Mouse (Mus musculus): ENCODE results near the gene Tmem30a. TPM values are rescaled to one million over a fixed set of nuclear protein-coding genes. Genes with fewer than 3 reads are reported as not detected.

Gene Tmem30a
- total and polyA plus RNA-seq, 3 experiments: 49.5 to 81.2 (median 77.6) TPM

DNA sequence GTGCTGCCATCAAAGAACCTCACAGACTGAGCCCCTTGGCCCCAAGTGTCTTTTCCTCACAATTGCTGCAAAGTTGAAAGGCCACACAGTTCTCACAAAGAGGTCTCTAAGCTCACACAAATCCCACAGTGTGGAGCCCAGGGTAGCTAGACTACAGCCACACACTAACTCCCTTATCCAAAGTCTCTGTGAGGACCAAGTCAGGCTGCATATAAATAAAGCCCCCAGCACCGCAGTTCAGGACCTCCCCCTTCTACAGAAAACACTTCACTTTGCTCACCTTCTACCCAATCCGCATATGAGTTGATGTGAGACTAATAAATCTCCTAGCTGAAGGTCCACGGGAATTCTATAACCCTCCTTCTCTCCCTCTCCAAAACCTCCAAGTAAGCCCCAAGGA is 8.9 kb downstream of the Tmem30a start:
- TF ChIP-seq GATA2 (IDR thresholded peaks at IDR 0.05; ENCODE audit: borderline replicate concordance, low read depth, low read length) (no peak), CTCF (IDR thresholded peaks at IDR 0.05; ENCODE audit: low read depth, low read length) (no peak), GATA1 (IDR thresholded peaks at IDR 0.05; ENCODE audit: borderline replicate concordance, low read length) (no peak), POLR2AphosphoS5 (IDR thresholded peaks at IDR 0.05; ENCODE audit: insufficient replicate concordance, low read depth, low read length) (no peak), TAL1 (conservative IDR thresholded peaks at IDR 0.05; ENCODE audit: low read depth, low read length) (no peak)
- peaks cover 5% of the 10 kb centered on the region; the same call in 1 of the 2 replicates for H3K4me1 ChIP-seq (ENCODE audit: insufficient read depth, low read depth, low read length)
- H3K9me3 ChIP-seq (replicated peaks): no peaks in the 10 kb centered on the region
- H3K4me3 ChIP-seq (ENCODE audit: low read depth, low read length): no peak overlapping the region
- peaks cover 9% of the 10 kb centered on the region for H3K36me3 ChIP-seq (replicated peaks)
- no peak for ATAC-seq (ENCODE audit: extremely low read depth, insufficient number of reproducible peaks, low FRiP score, poor library complexity, severe bottlenecking)
- no peak for DNase-seq (ENCODE audit: low spot score)
- no peaks in the 10 kb centered on the region for H3K27me3 ChIP-seq (ENCODE audit: insufficient read depth, low read length)

DNA sequence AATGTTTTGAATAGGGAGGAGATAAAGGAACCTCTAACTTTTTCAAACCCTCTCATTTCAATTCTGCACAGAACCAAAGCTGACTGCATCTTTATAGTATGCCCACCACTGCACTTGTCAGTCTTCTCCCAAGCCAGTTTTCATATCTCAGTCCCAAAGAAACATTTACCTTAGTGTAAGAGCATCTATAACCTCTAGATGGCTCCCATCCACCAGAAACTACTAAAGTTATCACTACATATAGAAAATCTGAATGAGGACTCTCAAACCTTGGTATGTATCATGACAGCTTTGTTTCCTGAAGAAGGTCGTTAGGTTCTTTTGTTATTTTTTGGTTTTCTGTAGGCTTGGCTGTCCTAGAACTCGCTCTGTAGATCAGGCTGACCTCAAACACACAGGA is 14.0 kb downstream of the Tmem30a start:
- Histone ChIP-seq H3K4me1 (ENCODE audit: insufficient read depth, low read depth, low read length) (0 out of 2 replicates have a peak, but pooled peaks cover 3% of the 10 kb centered on the region), H3K36me3 (replicated peaks) (peaks cover 20% of the 10 kb centered on the region), H3K9me3 (replicated peaks) (no peaks in the 10 kb centered on the region), H3K27me3 (ENCODE audit: insufficient read depth, low read length) (no peaks in the 10 kb centered on the region), H3K4me3 (ENCODE audit: low read depth, low read length) (no peak overlapping the region)
- TF ChIP-seq TAL1 (conservative IDR thresholded peaks at IDR 0.05; ENCODE audit: low read depth, low read length) (no peak), CTCF (IDR thresholded peaks at IDR 0.05; ENCODE audit: low read depth, low read length) (no peak), GATA1 (IDR thresholded peaks at IDR 0.05; ENCODE audit: borderline replicate concordance, low read length) (no peak), POLR2AphosphoS5 (IDR thresholded peaks at IDR 0.05; ENCODE audit: insufficient replicate concordance, low read depth, low read length) (no peak), GATA2 (IDR thresholded peaks at IDR 0.05; ENCODE audit: borderline replicate concordance, low read depth, low read length) (no peak)
- DNase-seq (ENCODE audit: low spot score): no peak
- no peak for ATAC-seq (ENCODE audit: extremely low read depth, insufficient number of reproducible peaks, low FRiP score, poor library complexity, severe bottlenecking)

DNA sequence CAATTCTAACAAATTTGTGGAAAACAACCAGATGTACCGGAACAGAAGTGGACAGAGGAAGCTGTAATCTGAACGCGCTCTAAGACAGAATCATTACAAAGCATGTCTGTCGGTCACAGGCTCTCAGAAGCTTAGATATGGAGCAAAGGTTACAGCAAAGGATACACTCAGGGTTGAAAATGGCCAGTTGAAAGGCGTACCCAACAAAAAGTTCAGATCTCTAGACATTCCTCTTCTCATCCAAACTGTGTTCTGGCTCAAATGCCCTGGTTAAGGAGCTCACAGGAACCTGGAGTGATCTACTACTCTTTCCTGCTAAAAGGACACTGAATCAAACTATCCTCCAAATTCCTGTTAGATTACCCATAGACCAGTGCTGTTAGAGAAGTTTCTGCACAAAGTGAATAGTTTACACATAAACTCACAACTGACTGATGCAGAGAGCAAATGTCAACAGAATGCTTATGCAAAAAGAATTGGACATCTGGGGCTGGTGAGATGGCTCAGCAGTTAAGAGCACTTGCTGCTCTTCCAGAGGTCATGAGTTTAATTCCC is 26.2 kb downstream of the Tmem30a start:
- no peak for TF ChIP-seq GATA2 (IDR thresholded peaks at IDR 0.05; ENCODE audit: borderline replicate concordance, low read depth, low read length)
- TF ChIP-seq GATA1 (IDR thresholded peaks at IDR 0.05; ENCODE audit: borderline replicate concordance, low read length): no peak
- no peak for TF ChIP-seq CTCF (IDR thresholded peaks at IDR 0.05; ENCODE audit: low read depth, low read length)
- no peak for TF ChIP-seq POLR2AphosphoS5 (IDR thresholded peaks at IDR 0.05; ENCODE audit: insufficient replicate concordance, low read depth, low read length)
- no peak for TF ChIP-seq TAL1 (conservative IDR thresholded peaks at IDR 0.05; ENCODE audit: low read depth, low read length)

DNA sequence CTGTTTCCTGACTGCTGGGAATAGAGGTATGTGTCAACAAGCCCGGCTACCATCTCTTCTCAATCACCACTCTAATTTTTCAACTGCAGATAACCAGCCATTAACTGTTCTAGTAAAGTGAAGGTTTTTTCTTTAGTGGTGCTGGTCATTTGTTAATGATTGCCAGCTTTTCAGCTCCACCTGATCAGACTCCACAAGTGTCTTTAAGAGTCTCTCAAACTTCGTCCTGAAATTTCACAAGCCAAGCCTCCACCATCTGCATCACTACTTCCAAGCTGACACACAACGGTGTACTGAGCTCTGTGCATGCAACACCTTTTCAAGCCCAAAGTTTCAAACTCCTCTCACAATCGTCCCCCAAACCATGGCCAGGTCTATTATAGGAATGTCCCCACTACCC is 28.0 kb downstream of the Tmem30a start:
- no peaks in the 10 kb centered on the region for H3K27me3 ChIP-seq (ENCODE audit: insufficient read depth, low read length)
- TF ChIP-seq GATA2 (IDR thresholded peaks at IDR 0.05; ENCODE audit: borderline replicate concordance, low read depth, low read length): no peak
- TF ChIP-seq POLR2AphosphoS5 (IDR thresholded peaks at IDR 0.05; ENCODE audit: insufficient replicate concordance, low read depth, low read length): no peak
- no peak for TF ChIP-seq GATA1 (IDR thresholded peaks at IDR 0.05; ENCODE audit: borderline replicate concordance, low read length)
- TF ChIP-seq CTCF (IDR thresholded peaks at IDR 0.05; ENCODE audit: low read depth, low read length): no peak
- no peak for TF ChIP-seq TAL1 (conservative IDR thresholded peaks at IDR 0.05; ENCODE audit: low read depth, low read length)
- no peaks in the 10 kb centered on the region for H3K9me3 ChIP-seq (replicated peaks)
- no peak overlapping the region for H3K4me3 ChIP-seq (ENCODE audit: low read depth, low read length)
- DNase-seq (ENCODE audit: low spot score) (no peak), ATAC-seq (ENCODE audit: extremely low read depth, insufficient number of reproducible peaks, low FRiP score, poor library complexity, severe bottlenecking) (no peak)
- H3K36me3 ChIP-seq (replicated peaks): peaks cover 6% of the 10 kb centered on the region
- peaks cover 2% of the 10 kb centered on the region for H3K4me1 ChIP-seq (ENCODE audit: insufficient read depth, low read depth, low read length)

More for the DNA sequence above, 26.2 kb downstream of the Tmem30a start:
- no peak overlapping the region for H3K4me3 ChIP-seq (ENCODE audit: low read depth, low read length)
- no peak for ATAC-seq (ENCODE audit: extremely low read depth, insufficient number of reproducible peaks, low FRiP score, poor library complexity, severe bottlenecking)
- no peak for DNase-seq (ENCODE audit: low spot score)
- no peaks in the 10 kb centered on the region for H3K9me3 ChIP-seq (replicated peaks)
- H3K27me3 ChIP-seq (ENCODE audit: insufficient read depth, low read length): no peaks in the 10 kb centered on the region
- no peaks in the 10 kb centered on the region for H3K4me1 ChIP-seq (ENCODE audit: insufficient read depth, low read depth, low read length)
- peaks cover 14% of the 10 kb centered on the region for H3K36me3 ChIP-seq (replicated peaks)

DNA sequence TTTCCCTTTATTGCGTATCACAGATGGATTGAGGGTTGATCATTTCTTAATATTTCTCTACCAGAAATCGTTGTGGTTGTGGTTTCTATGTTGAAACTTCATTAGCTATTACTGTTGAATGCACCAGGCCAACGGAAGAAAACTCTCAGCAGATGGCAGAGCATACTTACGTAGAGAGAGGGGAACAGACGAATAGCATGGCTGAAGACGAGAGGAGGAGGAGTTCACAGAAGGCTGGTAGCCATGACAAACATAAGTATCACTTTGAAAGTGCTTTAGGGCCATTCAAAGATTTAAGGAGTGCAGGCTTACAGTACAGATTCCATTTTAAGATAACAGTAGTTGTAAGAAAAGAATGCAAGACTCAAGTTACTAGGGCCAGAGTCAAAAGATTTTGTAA is 30.8 kb downstream of the Tmem30a start:
- DNase-seq (ENCODE audit: low spot score): no peak

DNA sequence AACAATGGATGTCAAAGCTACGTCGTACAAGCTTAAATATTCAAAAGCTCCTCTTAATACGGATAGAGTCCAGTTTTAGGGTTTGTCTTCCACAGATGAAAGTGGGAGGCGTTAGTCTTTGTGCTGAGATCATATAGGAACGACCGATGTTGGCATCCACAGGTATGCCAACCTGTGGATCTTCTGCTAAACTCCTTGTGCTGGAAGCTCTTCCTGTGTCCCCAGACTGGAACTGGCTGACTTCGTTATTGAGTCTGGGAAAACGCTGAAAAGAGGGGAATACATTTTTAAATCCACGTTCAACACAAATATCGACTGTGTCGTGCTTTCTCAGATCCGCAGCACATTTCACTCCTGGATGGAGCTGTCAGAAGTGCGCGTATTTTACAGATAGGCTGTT is 33.2 kb downstream of the Tmem30a start:
- H3K4me1 ChIP-seq (ENCODE audit: insufficient read depth, low read depth, low read length): peaks cover 17% of the 10 kb centered on the region
- peak; percentile 1 for DNase-seq (ENCODE audit: low spot score)
- peak; percentile 4; the same call in 1 of the 2 replicates for ATAC-seq (ENCODE audit: extremely low read depth, insufficient number of reproducible peaks, low FRiP score, poor library complexity, severe bottlenecking)
- no peaks in the 10 kb centered on the region for H3K27me3 ChIP-seq (ENCODE audit: insufficient read depth, low read length)
- peaks cover 24% of the 10 kb centered on the region for H3K36me3 ChIP-seq (replicated peaks)
- H3K9me3 ChIP-seq (replicated peaks): no peaks in the 10 kb centered on the region
- peak overlapping the region; percentile 97 for H3K4me3 ChIP-seq (ENCODE audit: low read depth, low read length)
- TF ChIP-seq GATA2 (IDR thresholded peaks at IDR 0.05; ENCODE audit: borderline replicate concordance, low read depth, low read length) (no peak), POLR2AphosphoS5 (IDR thresholded peaks at IDR 0.05; ENCODE audit: insufficient replicate concordance, low read depth, low read length) (no peak), CTCF (IDR thresholded peaks at IDR 0.05; ENCODE audit: low read depth, low read length) (no peak), TAL1 (conservative IDR thresholded peaks at IDR 0.05; ENCODE audit: low read depth, low read length) (no peak), GATA1 (IDR thresholded peaks at IDR 0.05; ENCODE audit: borderline replicate concordance, low read length) (no peak)

More for the DNA sequence above, 30.8 kb downstream of the Tmem30a start:
- Histone ChIP-seq H3K36me3 (replicated peaks) (peaks cover 4% of the 10 kb centered on the region), H3K4me1 (ENCODE audit: insufficient read depth, low read depth, low read length) (peaks cover 16% of the 10 kb centered on the region), H3K9me3 (replicated peaks) (no peaks in the 10 kb centered on the region), H3K27me3 (ENCODE audit: insufficient read depth, low read length) (no peaks in the 10 kb centered on the region), H3K4me3 (ENCODE audit: low read depth, low read length) (no peak overlapping the region)
- no peak for TF ChIP-seq TAL1 (conservative IDR thresholded peaks at IDR 0.05; ENCODE audit: low read depth, low read length)
- ATAC-seq (ENCODE audit: extremely low read depth, insufficient number of reproducible peaks, low FRiP score, poor library complexity, severe bottlenecking): no peak

All from G1E (cell line).